Mouse (Mus musculus): ENCODE results near the gene Ccr5. TPM values are rescaled to one million over a fixed set of nuclear protein-coding genes. Genes with fewer than 3 reads are reported as not detected.

The Ccr5 gene
- polyA plus RNA-seq, 1 experiment: not detected

DNA sequence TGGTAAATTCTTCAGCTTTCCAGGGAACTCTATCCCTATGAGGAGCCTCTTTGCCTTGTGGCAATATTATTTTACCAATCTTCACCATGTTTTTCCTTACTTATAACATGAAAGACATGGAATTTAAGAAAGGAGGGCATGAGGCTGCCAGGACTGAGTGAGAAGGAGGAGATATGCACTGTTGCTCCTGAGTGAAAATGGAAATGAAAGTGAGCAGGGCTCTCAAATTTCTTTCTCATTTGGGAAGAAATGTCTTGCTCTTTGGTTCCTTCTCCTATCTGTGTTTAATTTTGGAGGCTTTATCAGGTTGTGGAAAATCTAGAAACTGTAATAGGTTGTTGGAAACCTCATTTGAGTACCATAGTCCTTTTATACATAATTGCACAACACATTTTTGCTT is 14.1 kb upstream of the Ccr5 start:
- H3K27ac ChIP-seq (ENCODE audit: insufficient read depth, low read depth, low read length): no peak overlapping the region
- no peaks in the 10 kb centered on the region for H3K4me1 ChIP-seq (ENCODE audit: control insufficient read depth, insufficient read depth, low read length)
- TF ChIP-seq POLR2A (IDR thresholded peaks at IDR 0.05; ENCODE audit: insufficient read depth, low read depth, low read length): no peak
- TF ChIP-seq CTCF (IDR thresholded peaks at IDR 0.05; ENCODE audit: insufficient read depth, low read depth, low read length): no peak
- H3K4me3 ChIP-seq (ENCODE audit: insufficient read depth, low read depth, low read length): no peak overlapping the region

DNA sequence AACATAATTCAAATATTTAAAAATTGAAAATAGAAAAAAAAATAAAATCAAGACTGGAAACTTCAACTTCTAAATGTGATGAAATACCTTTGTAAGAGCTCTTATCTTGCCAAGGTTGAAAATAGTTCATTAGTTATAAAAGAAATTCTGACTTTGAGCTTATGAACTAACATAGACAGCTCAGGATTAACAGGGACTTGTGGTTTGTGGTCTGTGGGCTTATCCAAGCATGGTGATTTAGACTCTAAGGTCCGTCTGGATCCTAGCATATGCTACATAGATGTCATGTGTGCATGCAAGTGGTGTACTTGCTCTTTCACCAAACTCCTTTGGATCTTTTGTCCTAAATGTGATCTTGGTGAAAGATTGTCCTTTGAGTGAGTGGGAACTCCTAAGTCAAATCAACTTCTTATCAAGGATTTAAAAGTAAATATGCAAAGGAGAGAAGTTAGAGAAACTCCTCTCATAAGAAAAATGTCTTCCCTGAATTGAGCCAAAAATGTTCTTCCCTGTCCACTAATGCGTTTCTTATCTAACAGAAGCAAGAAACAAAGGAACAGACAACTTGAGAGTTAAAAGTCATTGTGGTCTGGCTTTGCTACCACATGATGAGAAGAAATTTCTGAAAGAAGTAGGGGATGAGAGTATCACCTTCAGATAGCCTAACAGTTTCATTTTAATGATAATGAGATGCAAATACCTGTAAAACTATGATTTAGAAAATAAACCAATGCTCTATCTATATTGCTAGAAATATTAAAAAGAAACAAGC is 12.8 kb upstream of the Ccr5 start:
- 79% methylated on average over 2 of the region's 2 CpGs for WGBS
- TF ChIP-seq POLR2A (IDR thresholded peaks at IDR 0.05; ENCODE audit: insufficient read depth, low read depth, low read length): no peak
- Histone ChIP-seq H3K4me1 (ENCODE audit: control insufficient read depth, insufficient read depth, low read length) (no peaks in the 10 kb centered on the region), H3K27ac (ENCODE audit: insufficient read depth, low read depth, low read length) (no peak overlapping the region), H3K4me3 (ENCODE audit: insufficient read depth, low read depth, low read length) (no peak overlapping the region)

DNA sequence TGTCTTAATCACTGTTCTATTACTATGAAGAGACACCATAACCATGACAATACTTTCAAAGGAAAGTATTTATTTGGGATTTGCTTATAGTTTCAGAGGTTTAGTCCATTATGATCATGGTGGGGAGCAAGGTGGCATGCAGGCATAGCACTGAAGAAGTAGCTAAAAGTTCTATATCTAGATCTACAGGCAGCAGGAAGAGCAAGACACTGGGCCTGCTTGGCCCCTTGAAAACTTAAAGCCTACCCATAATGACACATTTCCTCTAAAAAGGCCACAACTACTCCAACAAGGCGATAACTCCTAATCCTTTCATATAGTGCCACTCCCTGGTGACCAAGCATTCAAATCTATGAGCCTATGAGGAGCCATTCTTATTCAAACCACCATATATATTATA is 9.3 kb upstream of the Ccr5 start:
- Histone ChIP-seq H3K27ac (ENCODE audit: insufficient read depth, low read depth, low read length) (no peak overlapping the region), H3K4me3 (ENCODE audit: insufficient read depth, low read depth, low read length) (no peak overlapping the region), H3K4me1 (ENCODE audit: control insufficient read depth, insufficient read depth, low read length) (no peaks in the 10 kb centered on the region)
- WGBS: 92% methylated on average over 1 of the region's 1 CpGs
- no peak for TF ChIP-seq POLR2A (IDR thresholded peaks at IDR 0.05; ENCODE audit: insufficient read depth, low read depth, low read length)
- TF ChIP-seq CTCF (IDR thresholded peaks at IDR 0.05; ENCODE audit: insufficient read depth, low read depth, low read length): no peak

DNA sequence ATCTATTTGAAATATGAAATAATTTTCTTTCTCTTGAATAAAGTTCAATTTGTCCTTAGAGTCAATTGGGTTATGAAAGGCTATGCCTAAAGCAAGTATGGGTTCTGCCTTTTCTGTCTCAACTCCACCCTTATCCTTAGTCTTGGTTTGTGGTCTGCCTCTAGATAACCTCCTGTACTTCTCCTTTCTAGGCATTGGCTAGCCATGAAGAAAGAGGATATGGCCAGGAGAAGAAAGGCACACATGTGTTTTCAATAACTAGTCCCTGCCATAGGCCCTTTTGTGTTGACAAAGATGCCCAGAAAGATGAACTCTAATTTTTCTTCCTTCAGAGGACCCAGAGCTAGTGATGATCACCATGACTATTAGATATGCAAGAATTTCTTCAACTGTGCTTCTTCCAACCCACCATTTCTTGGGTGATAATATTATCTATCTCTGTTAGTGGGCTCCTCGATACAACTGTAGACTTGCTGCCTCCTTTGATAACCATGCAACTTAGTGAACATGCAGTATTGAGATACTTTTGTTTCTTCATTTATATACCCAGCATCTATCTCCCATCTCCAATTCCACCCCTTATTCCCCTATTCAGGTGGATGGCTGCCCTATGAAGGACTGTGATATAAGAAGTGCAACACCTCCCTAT is 8.6 kb upstream of the Ccr5 start:
- TF ChIP-seq POLR2A (IDR thresholded peaks at IDR 0.05; ENCODE audit: insufficient read depth, low read depth, low read length) (no peak), CTCF (IDR thresholded peaks at IDR 0.05; ENCODE audit: insufficient read depth, low read depth, low read length) (no peak)
- H3K4me3 ChIP-seq (ENCODE audit: insufficient read depth, low read depth, low read length): no peak overlapping the region
- no peak overlapping the region for H3K27ac ChIP-seq (ENCODE audit: insufficient read depth, low read depth, low read length)
- H3K4me1 ChIP-seq (ENCODE audit: control insufficient read depth, insufficient read depth, low read length): no peaks in the 10 kb centered on the region
- 86% methylated on average over 1 of the region's 1 CpGs for WGBS

DNA sequence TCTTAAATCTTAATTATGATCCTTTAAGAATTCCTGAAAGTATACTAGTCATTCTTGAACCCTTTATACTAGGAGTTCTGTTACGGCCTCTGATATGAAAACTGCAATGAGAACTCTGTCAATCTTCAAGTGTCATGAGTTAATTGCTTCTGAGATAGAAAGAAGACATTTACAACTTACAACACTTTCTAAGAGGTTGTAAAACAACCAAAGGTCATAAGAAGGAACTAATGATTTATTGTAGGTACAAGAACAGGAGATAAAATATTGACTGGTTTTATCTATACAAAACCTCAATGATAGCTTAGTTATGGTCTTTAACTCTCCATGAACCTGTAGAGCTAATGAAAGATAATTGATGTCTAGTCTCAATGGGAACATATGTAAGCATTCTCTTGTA is 7.6 kb upstream of the Ccr5 start:
- Histone ChIP-seq H3K4me1 (ENCODE audit: control insufficient read depth, insufficient read depth, low read length) (no peaks in the 10 kb centered on the region), H3K27ac (ENCODE audit: insufficient read depth, low read depth, low read length) (no peak overlapping the region), H3K4me3 (ENCODE audit: insufficient read depth, low read depth, low read length) (no peak overlapping the region)
- 90% methylated on average over 1 of the region's 1 CpGs for WGBS
- TF ChIP-seq POLR2A (IDR thresholded peaks at IDR 0.05; ENCODE audit: insufficient read depth, low read depth, low read length) (no peak), CTCF (IDR thresholded peaks at IDR 0.05; ENCODE audit: insufficient read depth, low read depth, low read length) (no peak)

DNA sequence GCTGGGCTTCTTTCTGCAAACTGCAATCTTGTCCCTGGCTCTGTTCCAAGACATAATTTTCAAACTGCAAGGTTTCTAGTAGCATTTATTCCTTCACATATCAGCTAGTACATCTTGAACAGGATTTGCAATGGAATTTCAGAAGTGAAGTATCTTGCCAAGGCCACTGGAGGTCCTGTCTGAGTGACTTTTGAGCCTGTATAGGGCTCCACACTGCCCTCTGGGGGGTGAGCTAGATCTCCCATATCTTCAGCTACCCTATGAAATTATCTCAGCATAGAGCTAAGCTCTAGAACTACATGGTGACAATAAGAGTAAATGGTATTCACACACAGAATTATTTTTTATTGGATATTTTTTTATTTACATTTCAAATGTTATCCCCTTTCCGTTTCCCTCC is 2.9 kb upstream of the Ccr5 start:
- TF ChIP-seq CTCF (IDR thresholded peaks at IDR 0.05; ENCODE audit: insufficient read depth, low read depth, low read length): no peak
- no peak for TF ChIP-seq POLR2A (IDR thresholded peaks at IDR 0.05; ENCODE audit: insufficient read depth, low read depth, low read length)
- H3K27ac ChIP-seq (ENCODE audit: insufficient read depth, low read depth, low read length): no peak overlapping the region
- no peak overlapping the region for H3K4me3 ChIP-seq (ENCODE audit: insufficient read depth, low read depth, low read length)
- WGBS: 91% methylated on average over 1 of the region's 1 CpGs
- H3K4me1 ChIP-seq (ENCODE audit: control insufficient read depth, insufficient read depth, low read length): no peaks in the 10 kb centered on the region

DNA sequence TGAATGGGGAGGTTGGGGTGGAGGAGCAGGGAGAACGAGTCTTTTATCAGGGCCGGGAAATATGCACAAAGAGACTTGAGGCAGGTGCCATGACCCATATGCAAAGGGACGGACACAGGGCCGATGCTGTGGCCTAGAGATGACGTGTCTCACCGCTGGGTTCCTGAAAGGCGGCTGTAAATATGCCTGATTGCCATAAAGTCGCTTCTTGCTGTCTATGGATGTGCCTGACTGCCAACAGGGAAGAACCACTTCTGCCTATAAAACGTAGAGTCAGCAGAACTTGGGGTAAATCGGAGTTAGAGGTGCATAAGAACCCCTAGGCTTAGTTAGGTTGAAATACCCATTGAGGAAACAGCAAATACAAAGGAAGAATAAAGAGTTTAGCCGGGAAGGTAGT is 4.2 kb downstream of the Ccr5 start:
- 84% methylated on average over 11 of the region's 11 CpGs for whole genome bisulfite sequencing
- Histone ChIP-seq H3K27ac (ENCODE audit: insufficient read depth, low read depth, low read length) (no peak overlapping the region), H3K4me3 (ENCODE audit: insufficient read depth, low read depth, low read length) (no peak overlapping the region), H3K4me1 (ENCODE audit: control insufficient read depth, insufficient read depth, low read length) (no peaks in the 10 kb centered on the region)
- TF ChIP-seq CTCF (IDR thresholded peaks at IDR 0.05; ENCODE audit: insufficient read depth, low read depth, low read length) (no peak), POLR2A (IDR thresholded peaks at IDR 0.05; ENCODE audit: insufficient read depth, low read depth, low read length) (no peak)

DNA sequence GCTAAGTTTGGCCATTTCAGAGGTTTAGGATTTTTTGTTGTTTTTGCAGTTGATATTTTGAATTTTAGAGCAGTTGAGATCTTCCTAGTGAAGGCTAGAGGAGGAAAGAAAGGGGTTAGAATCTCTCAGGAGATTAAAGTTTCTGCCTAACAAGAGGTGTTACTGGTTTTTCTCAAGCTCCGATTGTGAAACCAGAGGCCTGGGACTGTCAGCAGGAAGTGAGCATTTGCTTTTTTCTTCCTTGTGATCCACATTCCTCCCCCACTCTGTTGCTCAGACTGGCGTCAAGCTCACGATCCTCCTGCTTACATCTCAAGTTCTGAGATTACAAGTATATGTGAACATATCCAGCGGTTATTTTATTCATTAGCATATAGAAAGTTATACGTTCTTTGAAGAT is 5.0 kb downstream of the Ccr5 start:
- 58% methylated on average over 5 of the region's 5 CpGs for WGBS
- no peak overlapping the region for H3K4me3 ChIP-seq (ENCODE audit: insufficient read depth, low read depth, low read length)
- TF ChIP-seq POLR2A (IDR thresholded peaks at IDR 0.05; ENCODE audit: insufficient read depth, low read depth, low read length) (no peak), CTCF (IDR thresholded peaks at IDR 0.05; ENCODE audit: insufficient read depth, low read depth, low read length) (no peak)
- H3K27ac ChIP-seq (ENCODE audit: insufficient read depth, low read depth, low read length): no peak overlapping the region
- no peaks in the 10 kb centered on the region for H3K4me1 ChIP-seq (ENCODE audit: control insufficient read depth, insufficient read depth, low read length)

DNA sequence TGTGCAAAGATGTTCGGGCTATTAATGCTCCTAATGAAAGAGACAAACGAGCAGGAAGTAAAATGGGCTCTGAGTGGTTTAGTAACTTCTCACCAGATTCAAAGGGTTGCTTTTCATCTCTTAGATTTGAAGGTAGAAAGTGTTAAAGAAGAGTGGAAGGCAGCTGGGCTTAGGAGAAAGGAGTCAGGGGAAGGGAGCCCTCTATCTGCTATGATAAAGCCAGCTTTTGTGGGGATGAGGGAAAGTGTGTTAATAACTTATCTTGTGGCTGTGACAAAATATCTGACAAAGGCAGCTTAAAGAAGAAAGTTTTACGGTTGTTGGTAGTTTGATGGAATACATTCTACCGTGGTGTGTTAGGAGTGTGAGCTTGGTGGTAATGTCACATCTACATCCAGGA is 6.1 kb downstream of the Ccr5 start:
- Histone ChIP-seq H3K4me1 (ENCODE audit: control insufficient read depth, insufficient read depth, low read length) (no peaks in the 10 kb centered on the region), H3K27ac (ENCODE audit: insufficient read depth, low read depth, low read length) (no peak overlapping the region), H3K4me3 (ENCODE audit: insufficient read depth, low read depth, low read length) (no peak overlapping the region)
- TF ChIP-seq CTCF (IDR thresholded peaks at IDR 0.05; ENCODE audit: insufficient read depth, low read depth, low read length): no peak
- TF ChIP-seq POLR2A (IDR thresholded peaks at IDR 0.05; ENCODE audit: insufficient read depth, low read depth, low read length): no peak
- 55% methylated on average over 4 of the region's 4 CpGs for WGBS

All from olfactory bulb, adult 2 months (tissue).